Mouse (Mus musculus) olfactory bulb, adult 2 months (tissue): ENCODE data around the gene Pygb. TPM values are rescaled to one million over a fixed set of nuclear protein-coding genes. Genes with fewer than 3 reads are reported as not detected.

Experiments
- H3K27ac ChIP-seq: fragments of 200-500 bp; 2 replicates; pipeline ENCODE4 v1.5.1; 2012; ENCODE audit warnings: low read depth, low read length; ENCODE audit not compliant: insufficient read depth
- H3K4me1 ChIP-seq: fragments of 200-500 bp; 2 replicates; pipeline ENCODE4 v1.6.1; 2012; ENCODE audit warnings: low read length; ENCODE audit not compliant: control insufficient read depth, insufficient read depth
- H3K4me3 ChIP-seq: fragments of 200-500 bp; 2 replicates; pipeline ENCODE4 v1.5.1; 2012; ENCODE audit warnings: mild to moderate bottlenecking, low read depth, low read length, moderate library complexity; ENCODE audit not compliant: insufficient read depth
- CTCF ChIP-seq: fragments of 200-500 bp; IDR thresholded peaks from 2 replicates; pipeline ENCODE4 v1.5.1; 2012; ENCODE audit warnings: low read depth, mild to moderate bottlenecking, low read length, moderate library complexity; ENCODE audit not compliant: insufficient read depth
- POLR2A ChIP-seq: fragments of 200-500 bp; IDR thresholded peaks from 2 replicates; pipeline ENCODE4 v1.6.1; 2012; ENCODE audit warnings: mild to moderate bottlenecking, low read depth, low read length, moderate library complexity; ENCODE audit not compliant: insufficient read depth
- WGBS: fragments of 180-500 bp; shearing (Covaris S2); methylation state at CpG from one replicate; pipeline ENCODE4 v1.1.7; 2018; 5-methylcytosine and 5-hydroxymethylcytosine counted together
- polyA plus RNA-seq: library from polyadenylated mRNA; stranded (reverse); fragments of >200 nt; gene quantifications from 2 replicates; pipeline ENCODE4 v1.2.4, GENCODE M21; 2012; ENCODE audit warnings: low replicate concordance; ENCODE audit not compliant: missing spikeins, insufficient read depth, insufficient read length

Gene Pygb
- polyA plus RNA-seq, 1 experiment = not detected

GRCm38 (mm10) chr2:150782801-150783200 is 3.7 kb upstream of the Pygb start:
- Histone ChIP-seq H3K4me3 (no peak overlapping the region), H3K4me1 (peaks cover 6% of the 10 kb centered on the region), H3K27ac (no peak overlapping the region)
- 83% methylated on average over 2 of the region's 2 CpGs for WGBS
- TF ChIP-seq POLR2A (no peak), CTCF (no peak)

GRCm38 (mm10) chr2:150787234-150787771 is 768 bp downstream of the Pygb start:
- H3K27ac ChIP-seq = no peak overlapping the region
- no peak for TF ChIP-seq POLR2A
- TF ChIP-seq CTCF = no peak
- peaks cover 11% of the 10 kb centered on the region for H3K4me1 ChIP-seq
- peak overlapping the region; percentile 95 for H3K4me3 ChIP-seq
- 1% methylated on average over 23 of the region's 23 CpGs for WGBS

- Histone ChIP-seq H3K27ac (peak overlapping the region; percentile 5; the same call in 1 of the 2 replicates), H3K4me1 (peaks cover 11% of the 10 kb centered on the region), H3K4me3 (peak overlapping the region; percentile 3; the same call in 1 of the 2 replicates)
- 31% methylated on average over 4 of the region's 4 CpGs for WGBS
- TF ChIP-seq POLR2A (no peak), CTCF (no peak)
Measured at GRCm38 (mm10) chr2:150788768-150789550, 2.4 kb downstream of the Pygb start.

GRCm38 (mm10) chr2:150793320-150793719 is 6.8 kb downstream of the Pygb start:
- H3K4me1 ChIP-seq = peaks cover 6% of the 10 kb centered on the region
- WGBS = 80% methylated on average over 4 of the region's 4 CpGs
- no peak overlapping the region for H3K27ac ChIP-seq
- H3K4me3 ChIP-seq = no peak overlapping the region
- TF ChIP-seq CTCF (no peak), POLR2A (no peak)

- no peak for TF ChIP-seq POLR2A
- no peak for TF ChIP-seq CTCF
- Histone ChIP-seq H3K4me1 (no peaks in the 10 kb centered on the region), H3K27ac (no peak overlapping the region), H3K4me3 (no peak overlapping the region)
- 81% methylated on average over 7 of the region's 7 CpGs for WGBS
Measured at GRCm38 (mm10) chr2:150798084-150798483, 11.5 kb downstream of the Pygb start.

- no peak overlapping the region for H3K27ac ChIP-seq
- 84% methylated on average over 5 of the region's 5 CpGs for WGBS
- H3K4me3 ChIP-seq = no peak overlapping the region
- H3K4me1 ChIP-seq = no peaks in the 10 kb centered on the region
- TF ChIP-seq CTCF (no peak), POLR2A (no peak)
Measured at GRCm38 (mm10) chr2:150800616-150801015, 14.1 kb downstream of the Pygb start.

GRCm38 (mm10) chr2:150803035-150803434 is 16.5 kb downstream of the Pygb start:
- TF ChIP-seq CTCF (no peak), POLR2A (no peak)
- Histone ChIP-seq H3K4me3 (no peak overlapping the region), H3K27ac (no peak overlapping the region), H3K4me1 (no peaks in the 10 kb centered on the region)
- 93% methylated on average over 1 of the region's 1 CpGs for WGBS

GRCm38 (mm10) chr2:150808381-150808780 is 21.8 kb downstream of the Pygb start:
- TF ChIP-seq POLR2A (no peak), CTCF (no peak)
- no peak overlapping the region for H3K27ac ChIP-seq
- 34% methylated on average over 6 of the region's 6 CpGs for WGBS
- no peak overlapping the region for H3K4me3 ChIP-seq
- H3K4me1 ChIP-seq = no peaks in the 10 kb centered on the region

GRCm38 (mm10) chr2:150808812-150809211 is 22.3 kb downstream of the Pygb start:
- TF ChIP-seq CTCF (no peak), POLR2A (no peak)
- Histone ChIP-seq H3K27ac (no peak overlapping the region), H3K4me3 (no peak overlapping the region), H3K4me1 (no peaks in the 10 kb centered on the region)
- 55% methylated on average over 6 of the region's 6 CpGs for WGBS
